In the genomic region with DNA sequence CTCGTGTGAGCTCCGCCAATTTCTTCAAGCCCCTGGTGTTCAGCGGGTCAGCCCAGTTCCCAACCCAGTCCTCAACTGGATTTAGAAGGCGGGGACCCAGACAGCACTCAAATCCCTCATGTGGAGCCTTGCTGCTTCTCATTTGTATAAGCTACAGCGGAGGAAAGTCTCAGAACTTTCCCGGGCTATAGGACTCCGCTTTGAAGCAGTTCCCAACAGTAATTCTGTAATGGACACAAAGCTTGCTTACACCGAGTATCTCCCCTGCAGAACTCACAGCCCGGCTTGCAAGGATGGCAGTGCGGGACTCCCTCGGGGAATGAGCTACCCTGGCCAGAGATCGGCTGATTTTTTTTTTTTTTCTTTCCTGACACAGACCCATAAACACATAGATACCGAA, we compare ENCODE assay signal across 11 mouse cellular contexts. TPM values are rescaled to one million over a fixed set of nuclear protein-coding genes. Genes with fewer than 3 reads are reported as not detected.
DNase-seq lines count a peak whose midpoint lies in the region; ATAC-seq and TF ChIP-seq lines count a peak whose summit lies in the region.
"Had no signal": no experiment of that assay in that cellular context is flagged by ENCODE, and none has a peak within 500 bp of the region (broad histone marks: within the 10 kb centered on the region; RNA-seq: fewer than 3 reads in every experiment).

No protein-coding gene starts in this region.

- ATAC-seq in forebrain, embryonic 16.5 days = peak; percentile 82
- ATAC-seq in limb, embryonic 13.5 days (ENCODE audit: low FRiP score, low read depth) = no peak
- ATAC-seq in neural tube, embryonic 15.5 days (ENCODE audit: low FRiP score) = no peak
- ATAC-seq in kidney, embryonic 15.5 days (replicated peaks; ENCODE audit: low FRiP score) = no peak
- no peak for ATAC-seq in intestine, postnatal 0 days

- peak overlapping the region; percentile 6; the same call in 1 of the 2 replicates for H3K4me3 ChIP-seq in forebrain, embryonic 16.5 days (replicated peaks; ENCODE audit: low read length)
- no peak overlapping the region for H3K4me3 ChIP-seq in limb, embryonic 13.5 days
- H3K4me3 ChIP-seq in neural tube, embryonic 15.5 days (replicated peaks) = no peak overlapping the region
- H3K4me3 ChIP-seq in kidney, embryonic 15.5 days (replicated peaks) = no peak overlapping the region
- no peak overlapping the region for H3K4me3 ChIP-seq in intestine, postnatal 0 days (ENCODE audit: low read depth, low read length)
- H3K4me3 ChIP-seq: limb, embryonic 15.5 days had no signal

- peak overlapping the region; percentile 41 for H3K4me2 ChIP-seq in forebrain, embryonic 16.5 days (ENCODE audit: low read length)
- peak overlapping the region; percentile 36 for H3K4me2 ChIP-seq in limb, embryonic 13.5 days (replicated peaks)
- peak overlapping the region; percentile 36 for H3K4me2 ChIP-seq in neural tube, embryonic 15.5 days
- H3K4me2 ChIP-seq in kidney, embryonic 15.5 days = no peak overlapping the region
- H3K4me2 ChIP-seq in intestine, postnatal 0 days (replicated peaks; ENCODE audit: low read depth) = no peak overlapping the region
- H3K4me2 ChIP-seq: limb, embryonic 15.5 days had no signal

- 0 out of 2 replicates have a peak, but pooled peaks cover 2% of the 10 kb centered on the region for H3K27me3 ChIP-seq in forebrain, embryonic 16.5 days (replicated peaks; ENCODE audit: control insufficient read depth, insufficient read depth, low read length)
- H3K27me3 ChIP-seq in limb, embryonic 13.5 days = peaks cover 57% of the 10 kb centered on the region
- H3K27me3 ChIP-seq in neural tube, embryonic 15.5 days (replicated peaks) = peaks cover 95% of the 10 kb centered on the region
- H3K27me3 ChIP-seq in kidney, embryonic 15.5 days = peaks cover 73% of the 10 kb centered on the region
- H3K27me3 ChIP-seq in intestine, postnatal 0 days (replicated peaks; ENCODE audit: control insufficient read depth, insufficient read depth, low read length) = 0 out of 2 replicates have a peak, but pooled peaks cover 19% of the 10 kb centered on the region

- TF ChIP-seq CTCF in intestine, postnatal 0 days (IDR thresholded peaks at IDR 0.05; ENCODE audit: low read depth) = no peak

- H3K27ac ChIP-seq in forebrain, embryonic 16.5 days (ENCODE audit: low read length) = peak overlapping the region; percentile 65
- no peak overlapping the region for H3K27ac ChIP-seq in limb, embryonic 13.5 days
- no peak overlapping the region for H3K27ac ChIP-seq in neural tube, embryonic 15.5 days (replicated peaks)
- H3K27ac ChIP-seq in kidney, embryonic 15.5 days = no peak overlapping the region
- no peak overlapping the region for H3K27ac ChIP-seq in intestine, postnatal 0 days (ENCODE audit: low read depth, low read length)
- H3K27ac ChIP-seq: limb, embryonic 15.5 days; macrophage had no signal

- peaks cover 13% of the 10 kb centered on the region for H3K9me3 ChIP-seq in forebrain, embryonic 16.5 days (ENCODE audit: control insufficient read depth, low read length)
- peaks cover 9% of the 10 kb centered on the region for H3K9me3 ChIP-seq in limb, embryonic 13.5 days
- H3K9me3 ChIP-seq in neural tube, embryonic 15.5 days (replicated peaks) = 0 out of 2 replicates have a peak, but pooled peaks cover 12% of the 10 kb centered on the region
- H3K9me3 ChIP-seq in kidney, embryonic 15.5 days (replicated peaks) = peaks cover 3% of the 10 kb centered on the region; the same call in 1 of the 2 replicates
- H3K9me3 ChIP-seq in intestine, postnatal 0 days (ENCODE audit: control insufficient read depth) = 0 out of 2 replicates have a peak, but pooled peaks cover 4% of the 10 kb centered on the region
- H3K9me3 ChIP-seq: limb, embryonic 15.5 days had no signal

- 0 out of 2 replicates have a peak overlapping the region, but pooled peaks have one; percentile 22 for H3K9ac ChIP-seq in forebrain, embryonic 16.5 days (replicated peaks; ENCODE audit: low read depth, low read length)
- no peak overlapping the region for H3K9ac ChIP-seq in limb, embryonic 13.5 days
- no peak overlapping the region for H3K9ac ChIP-seq in neural tube, embryonic 15.5 days (replicated peaks)
- no peak overlapping the region for H3K9ac ChIP-seq in kidney, embryonic 15.5 days
- H3K9ac ChIP-seq in intestine, postnatal 0 days (ENCODE audit: low read depth, low read length) = no peak overlapping the region
- H3K9ac ChIP-seq: limb, embryonic 15.5 days had no signal

- peak; percentile 63 for DNase-seq in retina, embryonic 14.5 days (ENCODE audit: low spot score)
- DNase-seq in retina, postnatal 1 day = no peak
- no peak for DNase-seq in T-cell, adult 2 months (ENCODE audit: low spot score)
- DNase-seq: spleen, adult 18-20 months had no signal

- 1% methylated on average over 13 of the region's 13 CpGs for WGBS in forebrain, embryonic 16.5 days
- WGBS in limb, embryonic 13.5 days = 8% methylated on average over 13 of the region's 13 CpGs
- 2% methylated on average over 13 of the region's 13 CpGs for WGBS in neural tube, embryonic 15.5 days
- 10% methylated on average over 13 of the region's 13 CpGs for WGBS in kidney, embryonic 15.5 days
- WGBS in intestine, postnatal 0 days = 25% methylated on average over 13 of the region's 13 CpGs

- H3K36me3 ChIP-seq in forebrain, embryonic 16.5 days (ENCODE audit: control insufficient read depth, insufficient read depth) = no peaks in the 10 kb centered on the region
- H3K36me3 ChIP-seq in limb, embryonic 13.5 days = no peaks in the 10 kb centered on the region
- H3K36me3 ChIP-seq in neural tube, embryonic 15.5 days = no peaks in the 10 kb centered on the region
- no peaks in the 10 kb centered on the region for H3K36me3 ChIP-seq in kidney, embryonic 15.5 days
- H3K36me3 ChIP-seq in intestine, postnatal 0 days (ENCODE audit: control insufficient read depth, insufficient read depth) = no peaks in the 10 kb centered on the region
- H3K36me3 ChIP-seq: limb, embryonic 15.5 days had no signal

- H3K4me1 ChIP-seq in forebrain, embryonic 16.5 days (replicated peaks; ENCODE audit: control insufficient read depth, insufficient read depth, low read length) = peaks cover 27% of the 10 kb centered on the region
- H3K4me1 ChIP-seq in limb, embryonic 13.5 days = peaks cover 12% of the 10 kb centered on the region; the same call in 1 of the 2 replicates
- H3K4me1 ChIP-seq in neural tube, embryonic 15.5 days = peaks cover 20% of the 10 kb centered on the region
- H3K4me1 ChIP-seq in kidney, embryonic 15.5 days = no peaks in the 10 kb centered on the region
- no peaks in the 10 kb centered on the region for H3K4me1 ChIP-seq in intestine, postnatal 0 days (replicated peaks; ENCODE audit: control insufficient read depth, insufficient read depth, low read length)

RNA-seq across cellular contexts. Expression of a gene that starts 45.1 kb away (rescaled TPM):
- 0.32 and 0.39 TPM in 2 replicates for polyA plus RNA-seq in forebrain, embryonic 16.5 days (2015; fragmentation: Nextera tagmentation; extraction: Ambion mirVana)
- 0.11 and 0.55 TPM in 2 replicates for polyA plus RNA-seq in limb, embryonic 13.5 days (2015; fragmentation: Nextera tagmentation; extraction: Ambion mirVana)
- 0.18 and 0.33 TPM in 2 replicates for polyA plus RNA-seq in neural tube, embryonic 15.5 days (2015; fragmentation: Nextera tagmentation; extraction: Ambion mirVana)
- 0.08 TPM in 2 replicates for polyA plus RNA-seq in kidney, embryonic 15.5 days (2015; fragmentation: Nextera tagmentation; extraction: Ambion mirVana)
- polyA plus RNA-seq in intestine, postnatal 0 days (2015; fragmentation: Nextera tagmentation; extraction: Ambion mirVana) = 0.34 and 0.44 TPM in 2 replicates

Comparison
In these comparisons a context has a peak if more than half of its experiments do, and no peak if none do; other contexts are left out.
1. H3K4me2 ChIP-seq: peak in forebrain, embryonic 16.5 days (single experiment), limb, embryonic 13.5 days (single experiment) and neural tube, embryonic 15.5 days (single experiment); none in kidney, embryonic 15.5 days (single experiment) and intestine, postnatal 0 days (single experiment).